Mouse (Mus musculus): ENCODE data around the gene Gm28998.
"Not testable (repeated sequence)": the region's sequence is repeated elsewhere in the genome, so short reads cannot be mapped to it uniquely, and the experiment has no call there.

Gene Gm28998

DNA sequence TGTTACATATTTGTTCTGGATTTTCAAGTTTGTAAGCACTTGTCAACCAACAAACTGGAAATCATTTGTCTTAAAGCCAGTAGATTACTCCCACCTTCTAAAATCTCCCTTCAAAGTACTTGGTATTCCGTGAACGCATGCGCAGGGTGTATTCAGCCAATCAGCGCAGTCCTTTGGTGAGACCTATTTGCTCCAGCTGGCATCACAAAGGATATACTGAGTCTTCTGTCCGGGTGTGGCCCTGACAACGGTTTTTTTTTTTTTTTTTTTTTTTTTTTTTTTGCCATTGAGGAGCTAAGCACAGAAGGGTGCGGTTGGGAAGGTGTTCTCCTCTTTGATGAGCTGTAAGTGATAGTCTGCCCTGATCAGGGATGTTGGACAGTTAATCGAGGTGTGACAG is at the start of gene Gm28998:
Gene Gm28998 (plus strand): TSS at position 301 of the 400 bp plus-strand sequence.
- DNase-seq (ENCODE audit: low spot score) = not testable (repeated sequence)
